Mouse (Mus musculus) thymus, postnatal 14 days (tissue): ENCODE measurements at regions not wholly inside any gene's neighbourhood (a gene's known extent, or its start where the extent isn't known, plus 50 kb on each side); places are given as distances from the start of the nearest gene placed in this dataset.

Source experiments
- DNase-seq: peaks from one replicate; pipeline ENCODE4 v3.0.0; 2021

DNA sequence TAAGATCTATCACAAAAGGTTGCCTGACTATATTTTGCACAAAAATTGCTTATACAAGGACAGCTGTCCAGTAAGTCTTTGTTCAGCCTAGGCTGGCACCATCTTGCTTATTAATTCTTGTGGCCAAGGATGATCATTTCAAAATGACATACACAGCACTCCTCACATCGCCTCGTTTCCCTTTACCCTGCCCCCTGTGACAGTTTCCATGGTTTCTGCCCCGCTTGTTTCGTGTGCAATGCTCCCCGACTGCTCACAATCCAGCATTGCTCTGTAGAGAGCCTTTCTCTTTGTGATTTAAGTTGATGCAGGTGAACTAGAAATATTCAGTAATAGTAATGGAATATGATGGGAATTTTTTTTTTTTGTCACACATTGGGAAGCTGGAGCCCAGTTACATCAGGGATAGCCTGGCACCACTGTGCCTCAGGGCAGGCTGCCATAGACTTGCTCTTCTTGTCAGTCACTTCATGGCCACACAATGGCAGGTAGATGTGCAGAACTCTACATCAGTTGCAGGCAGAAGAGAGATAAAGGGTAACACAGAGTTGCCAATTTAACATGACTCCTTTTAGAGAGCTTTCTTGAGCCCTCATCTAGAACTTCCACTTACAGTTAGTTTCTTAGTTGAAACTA is 90.6 kb upstream of the Foxn2 start:
- no peak for DNase-seq

DNA sequence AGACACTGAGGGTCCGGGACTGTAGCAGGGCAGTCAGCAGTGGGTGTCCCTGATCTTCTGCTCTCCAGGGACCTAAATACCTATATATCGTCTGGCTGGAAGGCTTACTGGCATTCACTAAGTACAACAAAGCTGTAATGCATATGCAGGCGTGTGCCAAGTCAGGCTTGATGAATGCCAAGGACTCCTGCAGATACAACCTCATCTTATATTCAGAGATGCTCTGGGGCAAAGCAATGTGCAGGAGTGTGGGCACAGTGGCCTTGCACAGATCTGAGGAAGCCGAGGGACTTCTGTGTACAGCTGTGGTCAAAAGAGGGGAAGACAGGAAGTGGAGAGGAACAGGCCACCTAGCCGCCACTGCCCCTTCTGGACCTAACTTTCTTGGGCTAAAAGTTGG is 89.5 kb upstream of the Foxn2 start:
- DNase-seq = no peak

DNA sequence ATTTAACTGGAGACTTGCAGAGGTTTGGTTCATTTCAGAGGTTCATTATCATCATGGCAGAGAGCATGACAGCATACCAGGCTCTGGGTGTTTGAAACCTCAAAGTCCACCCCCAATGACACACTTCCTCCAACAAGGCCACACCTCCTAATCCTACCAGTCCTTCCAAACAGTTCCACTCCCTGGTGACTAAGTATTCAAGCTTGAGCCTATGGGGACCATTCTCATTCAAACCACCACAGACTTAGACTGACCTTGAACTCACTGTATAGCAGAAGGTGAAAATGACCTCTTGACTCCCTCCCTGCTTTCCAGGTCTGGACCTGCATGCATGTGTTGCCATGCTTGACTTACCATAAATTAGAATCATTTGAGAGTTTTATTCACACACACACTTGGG is 87.6 kb upstream of the Foxn2 start:
- DNase-seq = no peak

DNA sequence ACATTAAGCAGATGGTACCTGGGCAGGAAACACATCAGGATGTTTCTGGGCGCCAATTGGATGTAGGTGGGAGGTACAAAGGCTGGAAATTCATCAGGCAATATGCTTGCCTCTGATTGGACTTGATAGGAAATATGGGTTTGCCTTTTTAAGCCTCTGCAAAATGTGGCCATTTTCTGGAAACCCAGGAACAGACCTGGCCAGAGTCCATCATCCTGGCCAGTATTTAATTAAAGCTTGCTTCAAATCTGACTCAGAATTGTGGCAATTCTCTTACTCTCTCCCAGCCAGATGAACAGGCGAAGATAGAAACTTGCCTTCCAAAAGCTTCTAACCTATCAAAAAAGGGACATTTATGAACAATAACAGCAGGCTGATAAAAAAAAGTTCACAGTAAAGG is 79.3 kb upstream of the Foxn2 start:
- DNase-seq = no peak

DNA sequence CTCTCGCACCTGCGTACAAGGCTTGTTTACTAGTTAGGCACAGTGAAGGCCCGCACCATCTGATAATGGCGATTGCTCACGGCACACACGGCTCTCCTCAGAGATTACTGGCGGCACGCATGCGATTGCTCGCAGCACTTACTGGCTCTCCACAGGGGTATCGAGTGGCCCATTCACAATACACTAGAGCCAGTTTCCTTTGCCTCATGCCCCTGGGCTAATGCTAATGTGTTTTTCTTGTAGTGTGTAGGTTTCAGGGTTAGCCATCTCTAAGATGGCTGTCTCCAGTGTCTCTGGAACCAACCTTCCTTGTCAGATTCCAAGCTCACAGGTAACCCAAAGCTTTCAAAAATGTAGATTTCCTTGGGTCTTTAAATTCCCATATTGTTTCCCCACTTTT is 78.1 kb upstream of the Foxn2 start:
- DNase-seq = no peak

DNA sequence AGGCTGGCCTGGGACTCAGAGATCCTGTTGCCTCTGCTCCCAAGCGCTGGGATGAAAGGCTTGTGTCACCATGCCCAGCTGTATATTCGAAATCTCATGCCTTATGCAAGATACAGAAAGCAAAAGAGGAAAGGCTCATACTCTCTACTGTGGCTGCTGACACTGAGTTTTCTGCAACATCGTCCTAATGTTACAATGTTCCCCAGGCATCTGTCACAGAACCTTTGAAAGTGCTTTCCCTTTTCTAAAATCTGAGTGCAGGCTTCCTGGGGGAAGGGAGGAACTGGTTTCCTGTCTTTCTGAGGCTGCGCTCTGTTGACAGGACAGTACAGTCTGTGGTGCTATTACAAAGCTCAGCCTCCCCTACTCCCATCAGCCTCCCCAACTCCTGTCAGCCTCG is 72.6 kb upstream of the Foxn2 start:
- DNase-seq = no peak

DNA sequence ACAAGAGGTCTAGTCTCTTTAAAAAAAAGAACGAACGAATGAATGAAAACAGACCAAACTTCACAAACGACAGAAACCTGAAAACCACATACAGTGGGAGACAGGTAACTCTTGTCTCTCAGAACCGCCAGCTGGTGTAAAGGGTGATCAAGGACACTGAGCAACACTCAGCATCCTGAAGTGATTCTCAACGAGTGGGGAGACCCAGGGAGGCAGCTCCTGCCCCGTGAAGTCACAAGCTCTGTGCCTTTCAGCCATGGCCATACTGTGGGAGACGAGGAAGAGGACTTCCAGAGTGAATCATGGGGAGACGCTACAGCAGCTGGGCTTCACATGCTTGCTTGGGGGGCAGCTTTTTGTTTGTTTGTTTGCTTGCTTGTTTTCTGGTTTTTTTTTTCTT is 70.5 kb upstream of the Foxn2 start:
- DNase-seq = no peak

DNA sequence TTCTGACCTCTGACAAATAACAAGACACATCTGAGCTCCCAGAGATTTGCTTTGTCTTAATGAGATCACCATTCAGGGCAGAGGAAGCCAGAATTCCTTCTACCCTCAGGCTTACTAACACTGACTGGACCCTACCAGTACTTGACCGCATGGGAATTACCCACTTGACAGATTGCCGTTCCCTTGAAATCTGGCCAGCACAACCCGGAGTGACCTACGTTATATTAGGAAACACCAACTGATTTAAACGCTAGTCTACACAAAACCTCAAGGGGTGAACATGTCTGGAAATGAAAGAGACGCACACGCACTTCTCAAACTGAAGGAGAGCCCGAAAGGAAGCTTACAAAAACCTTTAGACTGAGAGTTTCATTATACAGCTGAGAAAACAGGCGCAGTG is 69.8 kb upstream of the Foxn2 start:
- no peak for DNase-seq

DNA sequence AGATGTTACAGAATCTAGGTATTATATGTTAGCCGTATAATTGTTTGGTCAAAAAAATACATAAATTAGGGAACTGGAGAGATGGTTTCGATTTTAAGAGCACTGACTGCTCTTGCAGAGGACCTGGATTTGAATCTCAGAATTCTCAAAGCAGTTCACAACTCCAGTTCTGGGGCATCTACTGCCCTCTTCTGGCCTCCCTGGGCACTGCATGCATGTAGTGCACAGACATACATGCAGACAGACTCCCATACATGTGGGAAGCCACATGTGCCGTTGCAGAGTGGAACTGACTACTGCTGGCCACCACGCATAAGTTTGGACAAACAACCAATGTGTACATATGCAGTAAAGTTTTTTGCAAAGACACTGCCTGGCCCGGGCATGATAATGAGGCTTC is 62.0 kb upstream of the Foxn2 start:
- DNase-seq = peak; percentile 27

DNA sequence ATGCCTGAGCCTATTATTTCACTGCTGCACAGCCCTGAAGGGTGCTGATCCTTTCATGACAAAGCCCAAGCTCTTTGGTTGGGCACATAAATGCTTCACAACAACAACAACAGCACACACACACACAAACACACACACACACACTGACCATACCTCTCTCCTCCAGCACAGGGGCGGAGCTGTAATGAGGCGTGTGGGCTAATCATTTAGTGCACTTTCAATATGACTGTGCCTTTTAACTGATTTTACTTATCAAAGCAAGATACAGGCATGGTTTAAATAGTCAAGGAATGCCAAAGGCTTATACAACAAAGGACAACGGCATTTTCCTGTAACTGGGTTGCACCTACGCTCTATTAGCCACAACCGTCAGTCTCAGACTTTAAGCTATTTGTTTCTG is 61.1 kb upstream of the Foxn2 start:
- no peak for DNase-seq

DNA sequence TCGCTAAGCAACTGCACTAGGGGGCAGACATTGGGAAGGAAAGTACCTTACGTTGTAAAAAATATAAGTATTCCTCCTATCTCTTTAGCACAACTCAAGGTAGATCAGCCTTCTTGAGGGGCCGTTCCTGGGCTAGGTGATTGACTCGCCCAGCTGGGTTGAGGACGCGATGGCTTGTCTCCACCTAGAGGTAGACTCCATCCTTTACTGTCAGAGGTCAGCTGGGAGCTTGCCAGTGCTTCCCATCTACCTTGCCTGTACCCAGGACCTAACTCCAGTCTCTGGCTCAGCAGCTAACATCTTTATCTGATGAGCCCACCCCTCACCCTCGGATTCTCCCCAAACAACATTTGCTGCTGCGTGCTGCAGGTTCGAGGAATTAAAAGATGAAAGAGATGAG is 59.4 kb upstream of the Foxn2 start:
- no peak for DNase-seq

DNA sequence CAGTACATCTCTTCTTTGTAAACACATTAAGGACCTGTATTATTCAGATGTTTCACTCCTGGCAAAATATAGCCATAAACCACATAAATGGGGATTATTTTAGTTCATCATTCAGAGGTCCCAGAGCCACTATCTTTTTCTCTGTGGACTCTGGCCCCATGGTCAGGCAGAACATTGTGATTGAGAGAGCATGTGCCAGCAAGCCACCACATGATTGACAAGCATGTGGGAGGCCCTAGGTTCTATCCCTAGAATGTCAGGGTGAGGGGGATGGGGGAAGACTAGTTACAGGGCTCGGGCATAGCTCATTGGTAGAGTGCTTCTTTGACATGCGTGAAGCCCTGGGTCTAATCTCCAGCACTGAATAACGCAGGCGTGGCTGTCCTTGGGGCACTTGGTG is 57.1 kb upstream of the Foxn2 start:
- DNase-seq = no peak

DNA sequence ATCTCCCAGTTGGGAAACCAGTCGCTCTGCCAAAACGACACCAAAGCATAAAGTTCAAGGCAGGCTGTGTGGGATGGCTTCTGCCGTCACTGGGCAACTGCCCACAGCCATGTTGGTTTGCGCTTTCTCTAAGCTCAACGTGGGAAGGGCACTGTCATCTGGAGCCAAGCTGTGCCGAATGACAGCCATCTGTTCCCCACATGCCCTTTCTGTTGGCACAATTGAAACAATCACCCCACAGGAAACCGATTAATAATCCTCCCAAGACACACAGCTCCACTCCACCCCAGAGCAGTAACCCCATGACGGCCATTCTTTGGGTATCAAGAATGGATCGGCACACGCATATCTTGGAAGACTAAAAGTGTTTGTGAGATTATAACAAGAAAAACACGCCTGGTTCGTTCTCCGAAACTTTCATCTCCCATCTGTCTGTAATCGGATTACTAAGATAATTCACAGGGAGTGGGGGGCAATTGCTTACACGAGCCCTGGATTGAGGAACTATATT is 52.0 kb upstream of the Foxn2 start:
- DNase-seq = no peak

DNA sequence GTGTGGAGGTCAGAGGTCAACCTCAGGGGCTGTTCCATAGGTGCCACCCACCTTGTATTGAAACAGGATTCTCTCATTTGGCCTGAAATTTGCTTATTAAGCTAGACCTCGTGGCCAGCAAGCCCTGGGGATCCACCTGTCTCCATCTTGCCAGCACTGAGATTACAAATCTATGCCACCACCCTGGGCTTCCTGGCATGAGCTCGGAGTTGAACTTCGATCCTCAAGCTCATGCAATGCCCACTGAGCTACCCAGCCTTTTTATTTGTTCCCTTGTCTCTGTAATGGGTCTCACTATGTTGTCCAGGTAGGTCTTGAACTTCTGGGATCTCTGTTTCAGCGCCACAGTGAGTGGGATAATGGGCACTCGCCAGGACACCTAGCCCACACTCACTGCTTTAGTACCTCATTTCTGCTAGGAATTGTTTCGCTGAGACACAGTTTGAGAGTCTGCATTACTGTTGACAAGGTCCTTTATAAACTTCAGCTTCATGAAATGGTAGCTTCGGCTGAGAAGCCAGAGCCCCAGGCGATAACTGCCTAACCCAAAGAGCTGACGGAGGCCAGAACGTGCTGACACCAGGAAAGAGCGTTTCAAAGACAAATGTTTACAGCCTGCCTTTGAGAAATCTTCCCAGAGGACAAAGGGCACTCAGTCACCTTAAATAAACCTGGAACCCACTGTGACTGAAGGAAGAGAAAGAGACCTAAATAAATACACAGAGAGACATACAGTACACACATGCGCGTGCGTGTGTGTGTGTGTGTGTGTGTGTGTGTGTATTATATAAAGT is 50.6 kb upstream of the Foxn2 start:
- DNase-seq = no peak
